Mouse (Mus musculus): Measurements from ENCODE around the gene Tlk2.

DNA sequence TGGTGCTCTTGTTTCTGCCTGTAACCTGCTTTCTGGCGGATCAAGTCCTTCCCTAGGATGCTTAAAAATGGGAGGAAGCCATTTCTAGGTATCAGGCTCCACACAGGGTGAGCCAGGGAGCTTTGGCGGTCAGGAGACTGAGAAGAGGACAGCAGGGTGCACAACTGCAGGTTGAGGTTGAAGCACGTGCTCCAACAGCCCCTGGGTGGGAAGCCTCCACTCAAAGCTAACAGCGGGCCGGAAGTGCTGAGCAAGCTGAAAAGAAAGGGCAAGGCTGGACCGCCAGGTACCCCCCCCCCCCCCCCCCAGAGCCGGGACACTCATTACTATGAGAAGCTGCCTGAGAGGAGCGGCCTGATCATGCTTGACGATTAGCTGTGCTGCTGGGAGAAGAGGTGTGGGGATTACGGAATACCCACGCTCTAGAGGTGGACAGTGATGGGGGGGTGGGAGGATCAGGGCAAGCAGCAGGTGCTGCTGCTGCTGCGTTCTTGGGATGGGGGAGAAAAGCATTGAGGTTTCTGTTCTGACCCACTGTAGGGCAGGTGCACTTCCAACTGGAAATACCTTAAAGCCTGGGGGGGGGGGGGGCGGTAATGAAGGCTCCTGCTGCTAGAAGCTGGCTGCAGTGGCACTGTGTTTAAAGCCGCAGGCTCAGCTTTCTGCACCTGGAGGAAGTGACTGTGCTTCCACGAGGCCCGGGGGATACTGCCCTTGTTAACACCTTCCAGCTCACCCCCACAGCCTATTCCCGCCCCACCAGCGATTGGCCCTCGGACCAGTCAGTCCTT lies 27.2 kb upstream of the Tlk2 start:
- no peak for TF ChIP-seq POLR2A (IDR thresholded peaks at IDR 0.05; ENCODE audit: borderline replicate concordance, control insufficient read depth, low read depth, low read length)
- TF ChIP-seq CTCF (IDR thresholded peaks at IDR 0.05; ENCODE audit: control insufficient read depth, insufficient read depth, low read length), result no peak
